Mouse (Mus musculus) C2C12 (cell line): ENCODE measurements around the gene Hmg20a.

Source experiments
- CTCF ChIP-seq: IDR thresholded peaks from one replicate; pipeline ENCODE4 v1.5.1; 2011; ENCODE audit not compliant: control insufficient read depth, insufficient read depth, insufficient read length
- MAX ChIP-seq: IDR thresholded peaks from one replicate; pipeline ENCODE4 v1.6.1; 2011; ENCODE audit warnings: mild to moderate bottlenecking, control low read depth
- MYOG ChIP-seq: IDR thresholded peaks from one replicate; pipeline ENCODE4 v1.6.1; 2011; ENCODE audit not compliant: control insufficient read depth, insufficient read length; ENCODE audit errors: extremely low read depth

GRCm38 (mm10) chr9:56485423-56485822 lies 67.0 kb downstream of the Hmg20a start:
- TF ChIP-seq CTCF (no peak), MYOG (no peak), MAX (no peak)
